Mouse (Mus musculus) testis, adult 2 months (tissue): ENCODE results near the gene Prr22. TPM values are rescaled to one million over a fixed set of nuclear protein-coding genes. Genes with fewer than 3 reads are reported as not detected.

Experiments
- H3K27ac ChIP-seq: fragments of 200-500 bp; 2 replicates; pipeline ENCODE4 v1.5.1; 2012; ENCODE audit warnings: low read depth, low read length; ENCODE audit not compliant: control insufficient read depth, insufficient read depth
- H3K27me3 ChIP-seq: fragments of 200-500 bp; 2 replicates; pipeline ENCODE4 v1.6.1; 2012; ENCODE audit warnings: mild to moderate bottlenecking, low read length, moderate library complexity; ENCODE audit not compliant: control insufficient read depth, insufficient read depth
- H3K36me3 ChIP-seq: fragments of 200-500 bp; 2 replicates; pipeline ENCODE4 v1.6.1; 2012; ENCODE audit warnings: mild to moderate bottlenecking, low read length; ENCODE audit not compliant: control insufficient read depth, insufficient read depth
- H3K4me1 ChIP-seq: fragments of 200-500 bp; 2 replicates; pipeline ENCODE4 v1.6.1; 2012; ENCODE audit warnings: low read length; ENCODE audit not compliant: control insufficient read depth, insufficient read depth
- H3K4me3 ChIP-seq: fragments of 200-500 bp; 2 replicates; pipeline ENCODE4 v1.5.1; 2012; ENCODE audit warnings: low read depth, mild to moderate bottlenecking, low read length, moderate library complexity, mixed read lengths; ENCODE audit not compliant: control insufficient read depth
- CTCF ChIP-seq: fragments of 200-500 bp; IDR thresholded peaks from 2 replicates; pipeline ENCODE4 v1.5.1; 2012; ENCODE audit warnings: low read depth, mild to moderate bottlenecking, inconsistent platforms, low read length, moderate library complexity; ENCODE audit not compliant: control insufficient read depth, insufficient read depth, insufficient replicate concordance
- POLR2A ChIP-seq: fragments of 200-500 bp; IDR thresholded peaks from 2 replicates; pipeline ENCODE4 v1.6.1; 2012; ENCODE audit warnings: low read depth, mild to moderate bottlenecking, inconsistent platforms, low read length, moderate library complexity; ENCODE audit not compliant: control insufficient read depth
- polyA plus RNA-seq: library from polyadenylated mRNA; depleted of rRNA; stranded (reverse); fragments of >200 nt; gene quantifications from 2 replicates; pipeline ENCODE4 v1.2.3, GENCODE M21; 2012

Gene Prr22
- polyA plus RNA-seq, 1 experiment, result 158 TPM

GRCm38 (mm10) chr17:56792588-56792987 lies 22.5 kb downstream of the Prr22 start:
- no peaks in the 10 kb centered on the region for H3K4me1 ChIP-seq
- H3K27ac ChIP-seq, result no peak overlapping the region
- H3K4me3 ChIP-seq, result no peak overlapping the region
- H3K27me3 ChIP-seq, result no peaks in the 10 kb centered on the region
- TF ChIP-seq POLR2A, result no peak
- no peak for TF ChIP-seq CTCF
- no peaks in the 10 kb centered on the region for H3K36me3 ChIP-seq

DNA sequence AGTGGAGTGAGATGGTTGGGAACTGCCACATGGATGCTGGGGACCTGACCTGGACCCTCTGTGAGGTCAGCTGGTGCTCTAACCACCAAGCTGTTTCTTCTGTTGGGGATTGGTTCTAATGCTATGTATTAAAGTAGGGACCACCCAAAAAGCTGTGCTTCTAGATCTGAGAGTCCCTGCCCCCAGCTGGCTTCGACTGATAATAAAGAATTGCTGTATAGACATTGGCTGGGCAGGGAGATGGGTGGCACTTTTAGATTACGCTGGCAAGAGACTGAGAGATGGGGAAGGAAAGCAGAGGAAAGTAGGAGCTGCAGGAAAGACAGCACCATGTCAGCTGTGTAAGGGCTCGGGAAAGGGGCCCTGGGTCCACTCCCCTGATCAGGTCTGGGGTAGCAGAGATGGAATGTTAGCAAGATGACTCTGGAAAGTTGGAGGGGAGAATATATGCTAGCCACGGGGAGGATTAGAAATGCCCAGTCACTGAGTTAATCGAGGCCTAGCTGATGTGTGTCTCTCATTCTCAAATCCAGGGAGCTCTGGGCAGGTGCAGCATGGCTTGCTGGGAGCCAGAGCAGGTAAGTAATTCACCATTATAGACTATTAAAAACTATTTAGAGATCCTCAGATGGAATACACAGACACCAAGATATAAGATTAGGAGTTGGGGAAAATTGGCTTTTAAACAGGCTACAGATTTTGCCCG lies 23.7 kb downstream of the Prr22 start:
- H3K4me3 ChIP-seq, result no peak overlapping the region
- no peak overlapping the region for H3K27ac ChIP-seq
- no peaks in the 10 kb centered on the region for H3K27me3 ChIP-seq
- no peaks in the 10 kb centered on the region for H3K4me1 ChIP-seq
- H3K36me3 ChIP-seq, result no peaks in the 10 kb centered on the region; the same call in 1 of the 2 replicates
- TF ChIP-seq CTCF (no peak), POLR2A (no peak)

DNA sequence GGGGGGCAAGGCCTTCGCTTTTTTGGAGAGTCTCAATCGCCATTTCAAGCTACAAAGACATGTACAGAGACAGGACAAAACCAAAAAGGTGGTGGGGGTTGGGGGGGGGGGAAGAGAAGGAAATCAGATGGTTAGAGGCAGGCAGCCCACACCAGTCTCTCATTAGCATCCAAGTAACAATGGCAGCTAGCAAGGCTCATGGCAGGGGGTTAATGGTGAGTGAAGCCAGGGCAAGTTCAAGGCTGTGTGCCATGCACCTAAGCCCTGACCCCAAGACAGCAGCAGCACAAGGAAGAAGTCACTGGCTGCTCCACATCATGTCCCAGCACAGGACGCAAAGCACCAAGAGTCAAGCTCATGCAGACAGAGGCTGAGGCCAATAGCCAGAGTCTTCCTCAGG lies 29.2 kb downstream of the Prr22 start:
- H3K27me3 ChIP-seq, result no peaks in the 10 kb centered on the region

GRCm38 (mm10) chr17:56802065-56802464 lies 32.0 kb downstream of the Prr22 start:
- no peak for TF ChIP-seq POLR2A
- no peak for TF ChIP-seq CTCF
- H3K27ac ChIP-seq, result no peak overlapping the region
- no peak overlapping the region for H3K4me3 ChIP-seq
- no peaks in the 10 kb centered on the region for H3K27me3 ChIP-seq
- peaks cover 2% of the 10 kb centered on the region; the same call in 1 of the 2 replicates for H3K4me1 ChIP-seq
- peaks cover 2% of the 10 kb centered on the region for H3K36me3 ChIP-seq

More for the DNA sequence above, 29.2 kb downstream of the Prr22 start:
- no peak overlapping the region for H3K27ac ChIP-seq
- no peak for TF ChIP-seq CTCF
- TF ChIP-seq POLR2A, result no peak
- no peak overlapping the region for H3K4me3 ChIP-seq
- H3K36me3 ChIP-seq, result peaks cover 2% of the 10 kb centered on the region
- H3K4me1 ChIP-seq, result no peaks in the 10 kb centered on the region; the same call in 1 of the 2 replicates

GRCm38 (mm10) chr17:56804952-56805351 lies 34.9 kb downstream of the Prr22 start:
- Histone ChIP-seq H3K4me3 (no peak overlapping the region), H3K27ac (no peak overlapping the region; the same call in 1 of the 2 replicates), H3K36me3 (no peaks in the 10 kb centered on the region; the same call in none of the 2 replicates), H3K4me1 (peaks cover 2% of the 10 kb centered on the region; the same call in 1 of the 2 replicates), H3K27me3 (no peaks in the 10 kb centered on the region)
- TF ChIP-seq POLR2A, result no peak
- no peak for TF ChIP-seq CTCF

GRCm38 (mm10) chr17:56805784-56806183 lies 35.7 kb downstream of the Prr22 start:
- TF ChIP-seq CTCF (0 out of 2 replicates have a peak, but pooled peaks have one; percentile 6), POLR2A (no peak)
- Histone ChIP-seq H3K4me1 (peaks cover 7% of the 10 kb centered on the region), H3K36me3 (no peaks in the 10 kb centered on the region; the same call in none of the 2 replicates), H3K27ac (no peak overlapping the region), H3K27me3 (no peaks in the 10 kb centered on the region), H3K4me3 (no peak overlapping the region)

- Histone ChIP-seq H3K27me3 (no peaks in the 10 kb centered on the region), H3K36me3 (no peaks in the 10 kb centered on the region; the same call in 1 of the 2 replicates), H3K27ac (no peak overlapping the region), H3K4me3 (no peak overlapping the region), H3K4me1 (peaks cover 12% of the 10 kb centered on the region)
- TF ChIP-seq POLR2A (no peak), CTCF (peak; percentile 90; the same call in 1 of the 2 replicates)
These were observed 38.5 kb downstream of the Prr22 start for GRCm38 (mm10) chr17:56808518-56808917.

DNA sequence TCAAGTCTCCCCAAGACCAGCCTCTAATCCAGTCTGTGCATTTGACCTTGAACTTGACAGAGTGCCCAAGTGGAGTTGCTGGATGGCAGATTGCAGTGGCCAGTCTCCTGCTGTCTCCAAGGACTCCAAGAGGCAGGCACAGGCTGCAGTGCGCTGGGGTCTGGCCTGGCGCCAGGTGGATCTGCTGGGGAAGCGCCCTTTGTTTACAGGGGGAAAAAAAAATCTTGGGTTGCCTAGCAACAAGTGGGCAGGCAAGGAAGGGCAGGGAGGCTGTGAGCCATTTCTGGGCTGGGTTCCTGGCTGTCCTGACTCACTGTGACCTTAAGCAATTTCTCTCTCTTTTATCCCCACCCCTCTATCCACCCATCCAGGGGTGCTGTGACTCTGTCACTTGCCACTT lies 40.2 kb downstream of the Prr22 start:
- Histone ChIP-seq H3K27me3 (no peaks in the 10 kb centered on the region), H3K36me3 (peaks cover 1% of the 10 kb centered on the region; the same call in 1 of the 2 replicates), H3K4me1 (peaks cover 20% of the 10 kb centered on the region), H3K27ac (no peak overlapping the region), H3K4me3 (no peak overlapping the region)
- TF ChIP-seq POLR2A, result no peak
- TF ChIP-seq CTCF, result no peak
